Mouse (Mus musculus): ENCODE results near the gene Fam160a1.
A peak's percentile ranks its signal among the peaks of the same experiment; 100 is the strongest.

Gene Fam160a1

GRCm38 (mm10) chr3:85738591-85738990 is 78.5 kb downstream of the Fam160a1 start:
- DNase-seq = no peak

- no peak for DNase-seq
These were observed 83.0 kb downstream of the Fam160a1 start for GRCm38 (mm10) chr3:85733939-85734729.

- no peak for DNase-seq
These were observed 89.9 kb downstream of the Fam160a1 start for GRCm38 (mm10) chr3:85727171-85727570.

GRCm38 (mm10) chr3:85725971-85726370 is 91.1 kb downstream of the Fam160a1 start:
- DNase-seq = no peak

GRCm38 (mm10) chr3:85725110-85725509 is 92.0 kb downstream of the Fam160a1 start:
- peak in 1 of 2 experiments; percentile 4 for DNase-seq

- no peak for DNase-seq
These were observed 94.5 kb downstream of the Fam160a1 start for GRCm38 (mm10) chr3:85722581-85722980.

- DNase-seq = no peak
These were observed 101.3 kb downstream of the Fam160a1 start for GRCm38 (mm10) chr3:85715764-85716297.

GRCm38 (mm10) chr3:85713936-85714709 is 103.0 kb downstream of the Fam160a1 start:
- no peak for DNase-seq

GRCm38 (mm10) chr3:85710695-85711094 is 106.4 kb downstream of the Fam160a1 start:
- DNase-seq = peak in 1 of 2 experiments; percentile 8

GRCm38 (mm10) chr3:85707421-85707820 is 109.7 kb downstream of the Fam160a1 start:
- DNase-seq = peak; percentile 31 to 46

- DNase-seq = peak; percentile 39 to 49
These were observed 113.8 kb downstream of the Fam160a1 start for GRCm38 (mm10) chr3:85703141-85703882.

- DNase-seq = no peak
These were observed 118.6 kb downstream of the Fam160a1 start for GRCm38 (mm10) chr3:85698496-85698895.

- DNase-seq = peak; percentile 33 to 43
These were observed 122.0 kb downstream of the Fam160a1 start for GRCm38 (mm10) chr3:85695056-85695455.

- no peak for DNase-seq
These were observed 124.1 kb downstream of the Fam160a1 start for GRCm38 (mm10) chr3:85693013-85693412.

- DNase-seq = no peak
These were observed 126.0 kb downstream of the Fam160a1 start for GRCm38 (mm10) chr3:85691134-85691533.

- no peak for DNase-seq
These were observed 128.8 kb downstream of the Fam160a1 start for GRCm38 (mm10) chr3:85688341-85688740.

- DNase-seq = no peak
These were observed 131.8 kb downstream of the Fam160a1 start for GRCm38 (mm10) chr3:85685271-85685670.

GRCm38 (mm10) chr3:85683618-85684017 is 133.5 kb downstream of the Fam160a1 start:
- DNase-seq = no peak

- DNase-seq = no peak
These were observed 136.0 kb downstream of the Fam160a1 start for GRCm38 (mm10) chr3:85681136-85681535.

GRCm38 (mm10) chr3:85679960-85680359 is 137.1 kb downstream of the Fam160a1 start:
- no peak for DNase-seq

GRCm38 (mm10) chr3:85679312-85679933 is 137.7 kb downstream of the Fam160a1 start:
- no peak for DNase-seq

GRCm38 (mm10) chr3:85677952-85678351 is 139.1 kb downstream of the Fam160a1 start:
- DNase-seq = no peak

Measured in cerebellum, adult 18-20 months (tissue).